Mouse (Mus musculus): ENCODE measurements around the gene Camta1.
A peak's percentile ranks its signal among the peaks of the same experiment; 100 is the strongest.

Gene Camta1

GRCm38 (mm10) chr4:151138586-151138985 is 723.1 kb downstream of the Camta1 start:
- no peak for DNase-seq

- DNase-seq: peak; percentile 56 to 71
Observed at GRCm38 (mm10) chr4:151138135-151138534, 723.5 kb downstream of the Camta1 start.

GRCm38 (mm10) chr4:151137701-151138100 is 724.0 kb downstream of the Camta1 start:
- peak in 1 of 2 experiments; percentile 32 for DNase-seq

- DNase-seq: peak; percentile 44 to 64
Observed at GRCm38 (mm10) chr4:151135491-151135890, 726.2 kb downstream of the Camta1 start.

- peak; percentile 59 to 62 for DNase-seq
Observed at GRCm38 (mm10) chr4:151133760-151134159, 727.9 kb downstream of the Camta1 start.

GRCm38 (mm10) chr4:151132493-151132892 is 729.2 kb downstream of the Camta1 start:
- DNase-seq: peak in 1 of 2 experiments; percentile 30

- peak in 1 of 2 experiments; percentile 29 for DNase-seq
Observed at GRCm38 (mm10) chr4:151130756-151131490, 730.8 kb downstream of the Camta1 start.

- DNase-seq: peak; percentile 53 to 58
Observed at GRCm38 (mm10) chr4:151129725-151130557, 731.7 kb downstream of the Camta1 start.

- peak; percentile 94 to 95 for DNase-seq
Observed at GRCm38 (mm10) chr4:151128641-151129541, 732.8 kb downstream of the Camta1 start.

GRCm38 (mm10) chr4:151127636-151128548 is 733.8 kb downstream of the Camta1 start:
- DNase-seq: peak; percentile 43 to 56

GRCm38 (mm10) chr4:151118883-151119282 is 742.8 kb downstream of the Camta1 start:
- no peak for DNase-seq

- no peak for DNase-seq
Observed at GRCm38 (mm10) chr4:151114574-151114973, 747.1 kb downstream of the Camta1 start.

- DNase-seq: no peak
Observed at GRCm38 (mm10) chr4:151111226-151111625, 750.5 kb downstream of the Camta1 start.

GRCm38 (mm10) chr4:151108834-151109241 is 752.8 kb downstream of the Camta1 start:
- no peak for DNase-seq

GRCm38 (mm10) chr4:151108028-151108771 is 753.5 kb downstream of the Camta1 start:
- DNase-seq: peak; percentile 97 to 98

- DNase-seq: peak; percentile 82 to 88
Observed at GRCm38 (mm10) chr4:151107131-151108001, 754.3 kb downstream of the Camta1 start.

GRCm38 (mm10) chr4:151106468-151106867 is 755.2 kb downstream of the Camta1 start:
- DNase-seq: no peak

GRCm38 (mm10) chr4:151105886-151106285 is 755.8 kb downstream of the Camta1 start:
- peak in 1 of 2 experiments; percentile 62 for DNase-seq

- no peak for DNase-seq
Observed at GRCm38 (mm10) chr4:151104147-151104546, 757.5 kb downstream of the Camta1 start.

- DNase-seq: peak; percentile 64 to 68
Observed at GRCm38 (mm10) chr4:151103646-151104045, 758.0 kb downstream of the Camta1 start.
